Mouse (Mus musculus): ENCODE data around the gene Nudt8. TPM values are rescaled to one million over a fixed set of nuclear protein-coding genes. Genes with fewer than 3 reads are reported as not detected.
"Not testable (repeated sequence)": the region's sequence is repeated elsewhere in the genome, so short reads cannot be mapped to it uniquely, and the experiment has no call there.

The Nudt8 gene
- polyA plus RNA-seq, 1 experiment from 2014 or later: 22.0 TPM

DNA sequence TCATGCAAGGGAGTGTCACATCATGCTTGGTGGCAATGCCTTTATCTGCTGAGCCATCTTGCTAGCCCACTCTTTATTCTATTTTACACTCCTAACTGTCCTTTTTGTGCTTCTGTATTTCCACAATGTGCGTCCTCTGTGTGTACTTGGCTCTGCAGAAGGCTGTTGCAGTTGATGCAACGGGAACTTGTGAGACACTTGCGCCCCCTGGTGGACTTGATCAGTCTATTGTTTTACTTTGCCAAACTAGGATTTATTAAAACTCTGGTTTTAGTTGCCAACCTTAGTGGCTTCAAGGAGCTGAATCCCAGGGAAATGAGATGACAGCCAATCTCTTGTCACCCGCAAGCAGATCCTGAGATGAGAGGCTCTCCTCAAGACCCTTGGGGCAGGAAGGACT is 47.5 kb downstream of the Nudt8 start:
- WGBS: 12% methylated on average over 4 of the region's 4 CpGs
- peaks cover 4% of the 10 kb centered on the region for H3K4me1 ChIP-seq (replicated peaks; ENCODE audit: control insufficient read depth, insufficient read depth, low read length)
- ATAC-seq (ENCODE audit: low read depth): no peak

DNA sequence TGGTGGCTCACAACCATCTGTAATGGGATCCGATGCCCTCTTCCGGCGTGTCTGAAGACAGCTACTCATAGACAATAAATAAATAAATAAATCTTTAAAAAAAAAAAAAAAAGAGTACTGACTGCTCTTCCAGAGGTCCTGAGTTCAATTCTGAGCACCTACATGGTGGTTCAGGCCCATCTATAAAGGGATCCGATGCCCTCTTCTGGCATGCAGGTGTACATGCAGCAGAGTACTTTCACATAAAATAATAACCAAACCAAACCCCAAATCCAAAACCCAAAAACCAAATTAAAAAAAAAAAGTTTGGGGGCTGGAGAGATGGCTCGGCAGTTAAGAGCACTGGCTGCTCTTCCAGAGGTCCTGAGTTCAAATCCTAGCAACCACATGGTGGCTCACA is 48.7 kb downstream of the Nudt8 start:
- not testable (repeated sequence) for H3K9me3 ChIP-seq (ENCODE audit: control insufficient read depth, low read length); H3K9ac ChIP-seq (ENCODE audit: low read length); H3K4me3 ChIP-seq (ENCODE audit: low read length); H3K4me1 ChIP-seq (replicated peaks; ENCODE audit: control insufficient read depth, insufficient read depth, low read length); H3K27me3 ChIP-seq (ENCODE audit: control insufficient read depth, insufficient read depth, low read depth, low read length); H3K36me3 ChIP-seq (ENCODE audit: control insufficient read depth, insufficient read depth, low read length); H3K27ac ChIP-seq (ENCODE audit: low read length); H3K4me2 ChIP-seq (ENCODE audit: low read depth, low read length); ATAC-seq (ENCODE audit: low read depth)
- 65% methylated on average over 5 of the region's 5 CpGs for WGBS

More for the DNA sequence above, 47.5 kb downstream of the Nudt8 start:
- no peak overlapping the region for H3K27ac ChIP-seq (ENCODE audit: low read length)
- no peaks in the 10 kb centered on the region for H3K9me3 ChIP-seq (ENCODE audit: control insufficient read depth, low read length)
- H3K9ac ChIP-seq (ENCODE audit: low read length): no peak overlapping the region
- no peaks in the 10 kb centered on the region for H3K36me3 ChIP-seq (ENCODE audit: control insufficient read depth, insufficient read depth, low read length)
- H3K4me2 ChIP-seq (ENCODE audit: low read depth, low read length): no peak overlapping the region
- H3K4me3 ChIP-seq (ENCODE audit: low read length): no peak overlapping the region
- no peaks in the 10 kb centered on the region for H3K27me3 ChIP-seq (ENCODE audit: control insufficient read depth, insufficient read depth, low read depth, low read length)

- H3K4me2 ChIP-seq (ENCODE audit: low read depth, low read length): no peak overlapping the region
- H3K9ac ChIP-seq (ENCODE audit: low read length): no peak overlapping the region
- ATAC-seq (ENCODE audit: low read depth): no peak
- H3K27ac ChIP-seq (ENCODE audit: low read length): no peak overlapping the region
- 88% methylated on average over 5 of the region's 5 CpGs for WGBS
- no peak overlapping the region for H3K4me3 ChIP-seq (ENCODE audit: low read length)
- no peaks in the 10 kb centered on the region for H3K36me3 ChIP-seq (ENCODE audit: control insufficient read depth, insufficient read depth, low read length)
- no peaks in the 10 kb centered on the region for H3K9me3 ChIP-seq (ENCODE audit: control insufficient read depth, low read length)
- H3K27me3 ChIP-seq (ENCODE audit: control insufficient read depth, insufficient read depth, low read depth, low read length): no peaks in the 10 kb centered on the region; the same call in 1 of the 2 replicates
- H3K4me1 ChIP-seq (replicated peaks; ENCODE audit: control insufficient read depth, insufficient read depth, low read length): no peaks in the 10 kb centered on the region; the same call in 1 of the 2 replicates
Observed at GRCm38 (mm10) chr19:4051016-4051415, 50.6 kb downstream of the Nudt8 start.

Other genes starting within 250 kb of the Nudt8 start
- gene Kmt5b, start 233.2 kb upstream of the Nudt8 start, polyA plus RNA-seq (2015; fragmentation: Nextera tagmentation; extraction: Ambion mirVana): 28.1 and 29.5 TPM in 2 replicates
- 56.8 and 60.0 TPM in 2 replicates for gene Chka, start 148.8 kb upstream of the Nudt8 start, polyA plus RNA-seq (2015; fragmentation: Nextera tagmentation; extraction: Ambion mirVana)
- 56.8 and 60.5 TPM in 2 replicates for gene Tcirg1, start 93.4 kb upstream of the Nudt8 start, polyA plus RNA-seq (2015; fragmentation: Nextera tagmentation; extraction: Ambion mirVana)
- 285 and 290 TPM in 2 replicates for gene Ndufs8, start 87.8 kb upstream of the Nudt8 start, polyA plus RNA-seq (2015; fragmentation: Nextera tagmentation; extraction: Ambion mirVana)
- 5.4 and 5.9 TPM in 2 replicates for gene Aldh3b1, start 70.8 kb upstream of the Nudt8 start, polyA plus RNA-seq (2015; fragmentation: Nextera tagmentation; extraction: Ambion mirVana)
- 21.7 and 21.9 TPM in 2 replicates for gene Unc93b1, start 65.4 kb upstream of the Nudt8 start, polyA plus RNA-seq (2015; fragmentation: Nextera tagmentation; extraction: Ambion mirVana)
- gene Aldh3b3, start 41.9 kb upstream of the Nudt8 start, polyA plus RNA-seq (2015; fragmentation: Nextera tagmentation; extraction: Ambion mirVana): 0.18 and 0.24 TPM in 2 replicates
- 1.8 and 2.0 TPM in 2 replicates for gene Aldh3b2, start 28.3 kb upstream of the Nudt8 start, polyA plus RNA-seq (2015; fragmentation: Nextera tagmentation; extraction: Ambion mirVana)
- 11.9 and 13.3 TPM in 2 replicates for gene Acy3, start 14.0 kb upstream of the Nudt8 start, polyA plus RNA-seq (2015; fragmentation: Nextera tagmentation; extraction: Ambion mirVana)
- 0.11 TPM in 1 of 2 replicates, not detected in the other for gene Tbx10, start 7.8 kb upstream of the Nudt8 start, polyA plus RNA-seq (2015; fragmentation: Nextera tagmentation; extraction: Ambion mirVana)
- gene Gm49405, start within 50 bp of the Nudt8 start, polyA plus RNA-seq (2015; fragmentation: Nextera tagmentation; extraction: Ambion mirVana): 2.4 and 2.5 TPM in 2 replicates
- gene Doc2g, start 2.7 kb downstream of the Nudt8 start, polyA plus RNA-seq (2015; fragmentation: Nextera tagmentation; extraction: Ambion mirVana): 3.8 and 3.9 TPM in 2 replicates
- gene Ndufv1, start 12.2 kb downstream of the Nudt8 start, polyA plus RNA-seq (2015; fragmentation: Nextera tagmentation; extraction: Ambion mirVana): 177 and 184 TPM in 2 replicates
- gene Gstp1, start 37.4 kb downstream of the Nudt8 start, polyA plus RNA-seq (2015; fragmentation: Nextera tagmentation; extraction: Ambion mirVana): 432 and 433 TPM in 2 replicates
- 3.5 and 5.0 TPM in 2 replicates for gene Gstp2, start 45.4 kb downstream of the Nudt8 start, polyA plus RNA-seq (2015; fragmentation: Nextera tagmentation; extraction: Ambion mirVana)
- 0.85 and 1.9 TPM in 2 replicates for gene Gstp3, start 59.0 kb downstream of the Nudt8 start, polyA plus RNA-seq (2015; fragmentation: Nextera tagmentation; extraction: Ambion mirVana)
- gene Cabp2, start 81.0 kb downstream of the Nudt8 start, polyA plus RNA-seq (2015; fragmentation: Nextera tagmentation; extraction: Ambion mirVana): not detected in 2 replicates
- gene Cdk2ap2, start 96.6 kb downstream of the Nudt8 start, polyA plus RNA-seq (2015; fragmentation: Nextera tagmentation; extraction: Ambion mirVana): 111 and 128 TPM in 2 replicates
- gene Pitpnm1, start 99.4 kb downstream of the Nudt8 start, polyA plus RNA-seq (2015; fragmentation: Nextera tagmentation; extraction: Ambion mirVana): 12.6 and 14.4 TPM in 2 replicates
- gene Aip, start 125.3 kb downstream of the Nudt8 start, polyA plus RNA-seq (2015; fragmentation: Nextera tagmentation; extraction: Ambion mirVana): 102 TPM in 2 replicates
- not detected in 2 replicates for gene Gpr152, start 139.2 kb downstream of the Nudt8 start, polyA plus RNA-seq (2015; fragmentation: Nextera tagmentation; extraction: Ambion mirVana)
- gene Cabp4, start 143.5 kb downstream of the Nudt8 start, polyA plus RNA-seq (2015; fragmentation: Nextera tagmentation; extraction: Ambion mirVana): 0.16 TPM in 1 of 2 replicates, not detected in the other
- gene Coro1b, start 148.0 kb downstream of the Nudt8 start, polyA plus RNA-seq (2015; fragmentation: Nextera tagmentation; extraction: Ambion mirVana): 174 and 184 TPM in 2 replicates
- gene Ptprcap, start 153.0 kb downstream of the Nudt8 start, polyA plus RNA-seq (2015; fragmentation: Nextera tagmentation; extraction: Ambion mirVana): 4.6 and 14.2 TPM in 2 replicates
- 51.6 and 52.7 TPM in 2 replicates for gene Rps6kb2, start 162.8 kb downstream of the Nudt8 start, polyA plus RNA-seq (2015; fragmentation: Nextera tagmentation; extraction: Ambion mirVana)
- gene Carns1, start 174.9 kb downstream of the Nudt8 start, polyA plus RNA-seq (2015; fragmentation: Nextera tagmentation; extraction: Ambion mirVana): 2.5 and 3.2 TPM in 2 replicates
- gene Tbc1d10c, start 190.7 kb downstream of the Nudt8 start, polyA plus RNA-seq (2015; fragmentation: Nextera tagmentation; extraction: Ambion mirVana): 4.0 and 7.0 TPM in 2 replicates
- gene Ppp1ca, start 191.5 kb downstream of the Nudt8 start, polyA plus RNA-seq (2015; fragmentation: Nextera tagmentation; extraction: Ambion mirVana): 911 and 931 TPM in 2 replicates
- gene Rad9a, start 201.1 kb downstream of the Nudt8 start, polyA plus RNA-seq (2015; fragmentation: Nextera tagmentation; extraction: Ambion mirVana): 30.5 and 33.6 TPM in 2 replicates
- gene Clcf1, start 213.7 kb downstream of the Nudt8 start, polyA plus RNA-seq (2015; fragmentation: Nextera tagmentation; extraction: Ambion mirVana): 4.8 and 6.1 TPM in 2 replicates
- not detected in 2 replicates for gene AC109138.7, start 213.8 kb downstream of the Nudt8 start, polyA plus RNA-seq (2015; fragmentation: Nextera tagmentation; extraction: Ambion mirVana)
- gene Pold4, start 231.3 kb downstream of the Nudt8 start, polyA plus RNA-seq (2015; fragmentation: Nextera tagmentation; extraction: Ambion mirVana): 32.6 and 38.0 TPM in 2 replicates

Data from lung, embryonic 16.5 days (tissue).